Mouse (Mus musculus) gastrocnemius, postnatal 36 days (tissue): ENCODE data around the gene Uqcc2. TPM values are rescaled to one million over a fixed set of nuclear protein-coding genes. Genes with fewer than 3 reads are reported as not detected.

ENCODE experiments used
- DNase-seq, 2 experiments: peaks; one replicate each; pipeline ENCODE4 v3.0.0; 2022
- intact Hi-C: fragments of 180-260 bp; cut with DNase I; formaldehyde crosslinking; loops from one replicate; pipeline ENCODE4 v1.15.1; 2025
- microRNA-seq, 2 experiments: library from miRNA; unstranded; fragments of <30 nt; microRNA quantifications; one replicate each; pipeline ENCODE4 v1.2.0; 2021
- total RNA-seq, 2 experiments: library from RNA; stranded (reverse); gene quantifications; 2 replicates each; pipeline ENCODE4 v1.2.3; 2021

Gene Uqcc2
- total RNA-seq, 2 experiments from 2014 or later: 374 to 378 TPM

DNA sequence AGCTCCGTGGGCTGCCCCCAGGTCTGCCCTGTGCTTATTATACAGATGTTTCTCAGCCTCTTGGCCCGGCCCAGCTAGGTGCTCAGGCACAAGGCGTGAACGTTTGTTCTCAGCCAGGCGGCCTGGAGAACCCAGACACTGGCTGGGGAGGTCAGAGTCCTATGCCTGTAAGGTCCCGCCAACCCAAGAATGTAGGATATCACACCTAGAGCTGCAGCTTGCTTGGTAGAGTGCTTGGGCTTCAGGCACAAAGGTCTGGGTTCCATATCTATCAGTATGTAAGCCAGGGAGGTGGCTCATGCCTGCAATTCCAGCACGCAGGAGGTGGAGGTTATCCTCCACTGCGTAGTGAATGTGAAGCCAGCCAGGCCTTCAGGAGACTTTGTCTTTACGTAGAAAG, 43.6 kb downstream of the Uqcc2 start:
- no peak for DNase-seq
- intact Hi-C loops: no loop called here

DNA sequence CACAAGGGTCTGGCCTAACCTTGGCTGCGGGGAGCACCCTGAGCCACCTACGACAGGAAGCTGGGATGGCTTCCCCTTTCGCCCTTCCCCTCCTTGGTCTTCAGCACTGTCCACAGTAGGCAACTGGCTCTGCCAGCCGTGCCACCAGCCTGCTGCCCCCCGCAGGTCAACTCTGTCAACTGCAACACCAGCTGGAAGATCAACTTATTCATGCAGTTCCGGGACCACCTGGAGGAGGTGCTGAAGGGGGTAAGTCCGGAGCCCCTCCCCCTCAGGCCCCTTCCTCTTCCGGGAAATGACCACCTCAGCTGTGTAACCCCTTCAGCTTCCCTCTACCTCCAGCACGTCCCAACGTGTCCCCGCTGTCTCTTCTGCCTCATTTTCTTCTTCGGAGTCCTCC, 46.3 kb downstream of the Uqcc2 start:
- no peak for DNase-seq
- intact Hi-C loops: loop anchor here (2.0 kb wide), 1 partner anchor 55 kb away; no protein-coding TSS in a partner anchor

GRCm38 (mm10) chr17:27085676-27086075, 48.0 kb downstream of the Uqcc2 start:
- intact Hi-C loops: loop anchor here (2.0 kb wide), 1 partner anchor 53 kb away; no protein-coding TSS in a partner anchor
- no peak for DNase-seq

GRCm38 (mm10) chr17:27083601-27084000, 50.1 kb downstream of the Uqcc2 start:
- DNase-seq: no peak
- intact Hi-C loops: no loop called here

DNA sequence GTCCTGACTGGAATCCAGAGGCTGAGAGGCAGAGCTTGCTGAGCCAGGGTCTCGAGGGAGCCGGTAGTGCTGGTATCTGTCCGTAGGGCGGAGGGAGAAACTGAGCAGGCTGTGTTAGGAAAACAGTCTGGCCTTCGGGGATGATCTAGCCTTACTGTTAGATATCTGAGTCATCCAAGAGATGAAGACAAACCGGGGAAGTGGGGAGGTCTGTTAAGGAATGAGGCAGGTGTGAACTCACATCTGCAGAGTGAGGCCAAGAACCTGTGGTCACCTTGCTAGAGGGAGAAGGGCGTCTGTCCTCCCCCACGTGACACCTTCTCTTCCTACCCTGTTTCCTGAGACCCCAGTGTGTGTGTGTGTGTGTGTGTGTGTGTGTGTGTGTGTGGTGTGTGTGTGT, 50.9 kb downstream of the Uqcc2 start:
- no peak for DNase-seq
- intact Hi-C loops: no loop called here

DNA sequence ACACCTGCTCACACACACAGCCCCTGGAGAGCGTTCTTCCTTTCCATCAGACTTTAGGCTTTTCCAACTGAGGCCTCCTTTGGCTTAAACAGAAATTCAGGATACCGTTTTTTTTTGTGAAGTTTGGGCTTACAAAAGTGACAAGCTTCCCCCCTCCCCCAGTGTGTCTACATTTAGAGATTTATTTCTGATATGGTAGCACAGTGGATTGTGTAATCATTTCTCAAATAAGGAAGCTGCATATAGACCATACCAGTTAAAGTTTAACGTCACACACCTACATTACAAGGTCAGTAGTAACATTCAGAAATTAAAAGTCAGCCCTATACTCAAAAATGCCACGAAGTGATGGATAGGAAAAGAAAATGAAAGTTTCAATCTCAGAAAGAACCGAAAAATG, 51.8 kb downstream of the Uqcc2 start:
- intact Hi-C loops: no loop called here
- no peak for DNase-seq

DNA sequence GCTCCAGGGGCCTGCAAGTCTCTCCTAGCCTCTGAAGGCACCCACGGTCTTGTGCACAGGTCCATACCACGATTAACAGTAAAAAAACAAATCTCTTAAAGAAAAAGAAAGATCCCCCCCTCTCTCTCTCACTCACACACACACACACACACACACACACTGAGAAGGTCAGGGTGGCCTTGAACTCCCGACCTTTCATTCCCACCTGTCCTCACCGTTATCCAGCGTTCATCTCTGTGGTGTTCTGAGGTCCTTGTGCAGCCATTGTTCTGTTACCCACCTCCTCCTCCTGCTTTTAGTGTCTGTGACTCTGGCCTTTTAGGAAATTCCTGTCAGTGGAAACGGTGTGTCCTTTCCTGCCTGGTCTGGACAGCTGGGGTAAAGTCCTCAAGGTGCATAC, 55.2 kb downstream of the Uqcc2 start:
- no peak for DNase-seq
- intact Hi-C loops: no loop called here

GRCm38 (mm10) chr17:27077920-27078319, 55.8 kb downstream of the Uqcc2 start:
- DNase-seq: no peak
- intact Hi-C loops: no loop called here

- DNase-seq: no peak
- intact Hi-C loops: no loop called here
Observed at GRCm38 (mm10) chr17:27077133-27077532, 56.6 kb downstream of the Uqcc2 start.

GRCm38 (mm10) chr17:27074849-27075745, 58.6 kb downstream of the Uqcc2 start:
- intact Hi-C loops: no loop called here
- DNase-seq: no peak

GRCm38 (mm10) chr17:27074236-27074635, 59.5 kb downstream of the Uqcc2 start:
- intact Hi-C loops: no loop called here
- no peak for DNase-seq

- intact Hi-C loops: no loop called here
- DNase-seq: no peak
Observed at GRCm38 (mm10) chr17:27073778-27074177, 59.9 kb downstream of the Uqcc2 start.

- DNase-seq: no peak
Observed at GRCm38 (mm10) chr17:27073126-27073525, 60.6 kb downstream of the Uqcc2 start.

More at GRCm38 (mm10) chr17:27073126-27073525, 60.6 kb downstream of the Uqcc2 start:
- intact Hi-C loops: no loop called here

Small RNAs within 50 kb of the gene (microRNA-seq; reads per million reads assigned to microRNA genes)
- gene Mir7677: 0 reads per million in 2 experiments

Other genes starting within 250 kb of the Uqcc2 start
- under 1 TPM; 0.49 to 0.64 TPM for gene Kifc5b, start 216.8 kb downstream of the Uqcc2 start, total RNA-seq
- 1 to 10 TPM; 5.8 to 6.3 TPM for gene Phf1, start 200.9 kb downstream of the Uqcc2 start, total RNA-seq
- gene Cuta, start 194.3 kb downstream of the Uqcc2 start, total RNA-seq: 10 to 100 TPM; 82.8 to 91.1 TPM
- 1 to 10 TPM; 3.4 to 3.5 TPM for gene Syngap1, start 192.7 kb downstream of the Uqcc2 start, total RNA-seq
- under 1 TPM in 1 of 2 experiments, not detected in 1; 0.94 TPM for gene Zbtb9, start 160.7 kb downstream of the Uqcc2 start, total RNA-seq
- gene Bak1, start 104.9 kb downstream of the Uqcc2 start, total RNA-seq: 10 to 100 TPM; 20.9 to 21.4 TPM
- 1 to 10 TPM; 1.8 to 2.2 TPM for gene Itpr3, start 76.6 kb downstream of the Uqcc2 start, total RNA-seq
- gene Ip6k3, start 33.9 kb upstream of the Uqcc2 start, total RNA-seq: 10 to 100 TPM; 56.6 to 86.1 TPM
- gene Lemd2, start 70.6 kb upstream of the Uqcc2 start, total RNA-seq: 10 to 100 TPM; 17.8 to 20.4 TPM